Mouse (Mus musculus) spleen, adult 2 months (tissue): Measurements from ENCODE around the gene Clint1.

Source experiments
- CTCF ChIP-seq: fragments of 200-500 bp; IDR thresholded peaks from 2 replicates; pipeline ENCODE4 v1.5.1; 2011; ENCODE audit warnings: mild to moderate bottlenecking, inconsistent platforms; ENCODE audit not compliant: insufficient read depth, insufficient read length, insufficient replicate concordance; ENCODE audit errors: extremely low read depth
- POLR2A ChIP-seq: fragments of 200-500 bp; IDR thresholded peaks from 2 replicates; pipeline ENCODE4 v1.6.1; 2011; ENCODE audit warnings: low read depth, low read length, inconsistent platforms

GRCm38 (mm10) chr11:45861334-45861733 is 9.5 kb downstream of the Clint1 start:
- TF ChIP-seq CTCF (no peak), POLR2A (no peak)
